Comparison of ENCODE assay signal across 8 mouse cellular contexts in the genomic region with DNA sequence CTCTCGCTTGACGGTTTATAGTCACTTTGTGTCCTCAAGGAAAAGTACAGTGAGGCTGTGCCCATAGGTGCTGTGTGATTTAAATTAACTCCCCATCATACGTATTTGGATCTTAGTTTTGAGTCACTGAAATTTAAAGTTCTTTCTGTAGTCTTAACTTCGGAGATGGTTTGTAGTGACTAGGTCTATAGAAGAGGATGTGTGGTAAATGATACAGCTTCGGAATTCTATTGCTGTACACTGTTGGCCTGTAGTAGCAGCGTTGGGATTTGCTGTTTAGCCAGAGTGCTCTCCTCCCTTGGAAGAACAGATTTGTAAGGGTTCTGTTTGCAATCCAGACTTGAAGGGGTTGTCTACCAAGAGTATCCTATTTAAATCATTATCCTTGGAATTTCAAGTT. TPM values are rescaled to one million over a fixed set of nuclear protein-coding genes. Genes with fewer than 3 reads are reported as not detected.
DNase-seq lines count a peak whose midpoint lies in the region; ATAC-seq and TF ChIP-seq lines count a peak whose summit lies in the region.

No protein-coding gene starts in this region.

- peak overlapping the region; percentile 99 for H3K27ac ChIP-seq in kidney, embryonic 15.5 days
- H3K27ac ChIP-seq in hindbrain, embryonic 15.5 days (replicated peaks), result peak overlapping the region; percentile 97
- peak overlapping the region; percentile 99 for H3K27ac ChIP-seq in midbrain, embryonic 14.5 days (replicated peaks; ENCODE audit: low read depth, low read length)

- no peak for DNase-seq in kidney, adult 11 months
- peak; percentile 79 for DNase-seq in brain, embryonic 14.5 days (ENCODE audit: low read depth)
- DNase-seq in midbrain, embryonic 14.5 days, result peak; percentile 67
- DNase-seq in left cerebral cortex, postnatal 10 days (ENCODE audit: extremely low spot score in 1 of 2, low spot score in 2 of 2), result no peak
- no peak for DNase-seq in urinary bladder, postnatal 4 days (ENCODE audit: low spot score in 2 of 2)
- no peak for DNase-seq in frontal cortex, postnatal 14 days (ENCODE audit: low spot score in 2 of 2)

- no peak for TF ChIP-seq CTCF in brain, embryonic 14.5 days (IDR thresholded peaks at IDR 0.05; ENCODE audit: borderline replicate concordance, extremely low read depth, insufficient read depth, insufficient read length)

- peak; percentile 26; the same call in 1 of the 2 replicates for ATAC-seq in kidney, embryonic 15.5 days (replicated peaks; ENCODE audit: low FRiP score)
- peak; percentile 32 for ATAC-seq in hindbrain, embryonic 15.5 days (ENCODE audit: low FRiP score, low read depth)
- ATAC-seq in midbrain, embryonic 14.5 days (ENCODE audit: low FRiP score, low TSS enrichment), result peak; percentile 22; the same call in 1 of the 2 replicates

- TF ChIP-seq POLR2A in brain, embryonic 14.5 days (IDR thresholded peaks at IDR 0.05; ENCODE audit: borderline replicate concordance, extremely low read depth, insufficient read depth, insufficient read length, poor library complexity, severe bottlenecking), result no peak

- 2% methylated on average over 6 of the region's 6 CpGs for WGBS in kidney, embryonic 15.5 days
- 5% methylated on average over 6 of the region's 6 CpGs for WGBS in hindbrain, embryonic 15.5 days
- WGBS in midbrain, embryonic 14.5 days, result 4% methylated on average over 6 of the region's 6 CpGs

- peak overlapping the region; percentile 62 for H3K4me2 ChIP-seq in kidney, embryonic 15.5 days
- H3K4me2 ChIP-seq in hindbrain, embryonic 15.5 days, result peak overlapping the region; percentile 59
- H3K4me2 ChIP-seq in midbrain, embryonic 14.5 days (ENCODE audit: low read length), result peak overlapping the region; percentile 61

- peak overlapping the region; percentile 78 for H3K4me3 ChIP-seq in kidney, embryonic 15.5 days (replicated peaks)
- H3K4me3 ChIP-seq in hindbrain, embryonic 15.5 days, result peak overlapping the region; percentile 66
- peak overlapping the region; percentile 69 for H3K4me3 ChIP-seq in midbrain, embryonic 14.5 days (replicated peaks; ENCODE audit: low read depth, low read length)

- H3K9me3 ChIP-seq in kidney, embryonic 15.5 days (replicated peaks), result no peaks in the 10 kb centered on the region
- no peaks in the 10 kb centered on the region for H3K9me3 ChIP-seq in hindbrain, embryonic 15.5 days
- no peaks in the 10 kb centered on the region for H3K9me3 ChIP-seq in midbrain, embryonic 14.5 days (ENCODE audit: control insufficient read depth, low read length)

- H3K27me3 ChIP-seq in kidney, embryonic 15.5 days, result no peaks in the 10 kb centered on the region
- H3K27me3 ChIP-seq in hindbrain, embryonic 15.5 days, result no peaks in the 10 kb centered on the region
- H3K27me3 ChIP-seq in midbrain, embryonic 14.5 days (ENCODE audit: control insufficient read depth, insufficient read depth, low read length), result no peaks in the 10 kb centered on the region

- H3K4me1 ChIP-seq in kidney, embryonic 15.5 days, result peaks cover 16% of the 10 kb centered on the region
- H3K4me1 ChIP-seq in hindbrain, embryonic 15.5 days (replicated peaks), result peaks cover 14% of the 10 kb centered on the region
- peaks cover 10% of the 10 kb centered on the region; the same call in 1 of the 2 replicates for H3K4me1 ChIP-seq in midbrain, embryonic 14.5 days (ENCODE audit: control insufficient read depth, insufficient read depth, low read length)

- H3K36me3 ChIP-seq in kidney, embryonic 15.5 days, result peaks cover 13% of the 10 kb centered on the region
- H3K36me3 ChIP-seq in hindbrain, embryonic 15.5 days, result peaks cover 5% of the 10 kb centered on the region; the same call in 1 of the 2 replicates
- peaks cover 5% of the 10 kb centered on the region for H3K36me3 ChIP-seq in midbrain, embryonic 14.5 days (ENCODE audit: control insufficient read depth, insufficient read depth, low read length)

- intact Hi-C loops in left cerebral cortex, postnatal 10 days (cut with DNase I), result no loop called here

- peak overlapping the region; percentile 91 for H3K9ac ChIP-seq in kidney, embryonic 15.5 days
- peak overlapping the region; percentile 90 for H3K9ac ChIP-seq in hindbrain, embryonic 15.5 days
- peak overlapping the region; percentile 99 for H3K9ac ChIP-seq in midbrain, embryonic 14.5 days (replicated peaks; ENCODE audit: low read length)

RNA-seq across cellular contexts. Expression of a gene that starts 1.0 kb away (rescaled TPM):
- 47.1 and 61.2 TPM in 2 replicates for polyA plus RNA-seq in kidney, embryonic 15.5 days (2015; fragmentation: Nextera tagmentation; extraction: Ambion mirVana)
- 64.9 and 81.9 TPM in 2 replicates for polyA plus RNA-seq in brain, embryonic 14.5 days (2012; rRNA removed)
- 61.7 and 68.1 TPM in 2 replicates for polyA plus RNA-seq in hindbrain, embryonic 15.5 days (2015; fragmentation: Nextera tagmentation; extraction: Ambion mirVana)
- polyA plus RNA-seq in midbrain, embryonic 14.5 days (2014; fragmentation: Nextera tagmentation; extraction: Ambion mirVana), result 83.8 and 94.4 TPM in 2 replicates
- total RNA-seq in left cerebral cortex, postnatal 10 days (2021), result 10 to 100 TPM; 18.0 to 18.5 TPM

RNA-seq across cellular contexts. Expression of a gene that starts 28.2 kb away (rescaled TPM):
- polyA plus RNA-seq in kidney, embryonic 15.5 days (2015; fragmentation: Nextera tagmentation; extraction: Ambion mirVana), result not detected in 2 replicates
- not detected in 2 replicates for polyA plus RNA-seq in brain, embryonic 14.5 days (2012; rRNA removed)
- not detected in 2 replicates for polyA plus RNA-seq in hindbrain, embryonic 15.5 days (2015; fragmentation: Nextera tagmentation; extraction: Ambion mirVana)
- polyA plus RNA-seq in midbrain, embryonic 14.5 days (2014; fragmentation: Nextera tagmentation; extraction: Ambion mirVana), result not detected in 2 replicates
- not detected for total RNA-seq in left cerebral cortex, postnatal 10 days (2021)

RNA-seq across cellular contexts. Expression of a gene that starts 40.9 kb away (rescaled TPM):
- 0.65 and 0.77 TPM in 2 replicates for polyA plus RNA-seq in kidney, embryonic 15.5 days (2015; fragmentation: Nextera tagmentation; extraction: Ambion mirVana)
- polyA plus RNA-seq in brain, embryonic 14.5 days (2012; rRNA removed), result 0.11 and 0.25 TPM in 2 replicates
- 0.35 and 0.55 TPM in 2 replicates for polyA plus RNA-seq in hindbrain, embryonic 15.5 days (2015; fragmentation: Nextera tagmentation; extraction: Ambion mirVana)
- not detected in 2 replicates for polyA plus RNA-seq in midbrain, embryonic 14.5 days (2014; fragmentation: Nextera tagmentation; extraction: Ambion mirVana)
- under 1 TPM in 1 of 2 experiments, not detected in 1; 0.55 TPM for total RNA-seq in left cerebral cortex, postnatal 10 days (2021)

Comparison
In these comparisons a context has a peak if more than half of its experiments do, and no peak if none do; other contexts are left out.
1. DNase-seq: peak in brain, embryonic 14.5 days (single experiment) and midbrain, embryonic 14.5 days (single experiment); none in kidney, adult 11 months (single experiment), left cerebral cortex, postnatal 10 days (0 of 2), urinary bladder, postnatal 4 days (0 of 2) and frontal cortex, postnatal 14 days (0 of 2).
2. Peak in every context shown above with its lines, with median percentiles within 50 percentile points of each other: ATAC-seq, H3K27ac ChIP-seq, H3K4me2 ChIP-seq, H3K4me3 ChIP-seq and H3K9ac ChIP-seq.